Mouse (Mus musculus) left cerebral cortex, adult 2 months (tissue): Measurements from ENCODE around the gene Hoxa4. TPM values are rescaled to one million over a fixed set of nuclear protein-coding genes. Genes with fewer than 3 reads are reported as not detected.

ENCODE experiments used
- DNase-seq, 2 experiments: peaks; one replicate each; pipeline ENCODE4 v3.0.0; 2021 to 2022; ENCODE audit warnings: low spot score in 2 of 2, mixed read lengths in 1 of 2; ENCODE audit errors: extremely low spot score in 1 of 2
- H3K27ac ChIP-seq: fragments of 200-600 bp; 2 replicates; pipeline ENCODE4 v1.8.1; 2022
- H3K4me3 ChIP-seq: fragments of 200-600 bp; 2 replicates; pipeline ENCODE4 v1.8.1; 2022
- CTCF ChIP-seq: fragments of 200-600 bp; IDR thresholded peaks from 2 replicates; pipeline ENCODE4 v1.8.1; 2022; ENCODE audit warnings: antibody characterized with exemption, mild to moderate bottlenecking, moderate library complexity
- intact Hi-C: fragments of 180-260 bp; cut with DNase I; formaldehyde crosslinking; loops from one replicate; pipeline ENCODE4 v1.15.1; 2025
- total RNA-seq, 2 experiments: library from RNA; stranded (reverse); gene quantifications; 2 replicates each; pipeline ENCODE4 v1.2.3; 2021

The Hoxa4 gene
- total RNA-seq, 2 experiments from 2014 or later = not detected

- H3K4me3 ChIP-seq = no peak overlapping the region
- intact Hi-C loops = loop anchor here (5.0 kb wide), 1 partner anchor 149 kb away; the partner anchor contains the start of gene Evx1
- no peak for DNase-seq
- no peak overlapping the region for H3K27ac ChIP-seq
- no peak for TF ChIP-seq CTCF
Measured at GRCm38 (mm10) chr6:52163366-52164031, 28.1 kb downstream of the Hoxa4 start.

DNA sequence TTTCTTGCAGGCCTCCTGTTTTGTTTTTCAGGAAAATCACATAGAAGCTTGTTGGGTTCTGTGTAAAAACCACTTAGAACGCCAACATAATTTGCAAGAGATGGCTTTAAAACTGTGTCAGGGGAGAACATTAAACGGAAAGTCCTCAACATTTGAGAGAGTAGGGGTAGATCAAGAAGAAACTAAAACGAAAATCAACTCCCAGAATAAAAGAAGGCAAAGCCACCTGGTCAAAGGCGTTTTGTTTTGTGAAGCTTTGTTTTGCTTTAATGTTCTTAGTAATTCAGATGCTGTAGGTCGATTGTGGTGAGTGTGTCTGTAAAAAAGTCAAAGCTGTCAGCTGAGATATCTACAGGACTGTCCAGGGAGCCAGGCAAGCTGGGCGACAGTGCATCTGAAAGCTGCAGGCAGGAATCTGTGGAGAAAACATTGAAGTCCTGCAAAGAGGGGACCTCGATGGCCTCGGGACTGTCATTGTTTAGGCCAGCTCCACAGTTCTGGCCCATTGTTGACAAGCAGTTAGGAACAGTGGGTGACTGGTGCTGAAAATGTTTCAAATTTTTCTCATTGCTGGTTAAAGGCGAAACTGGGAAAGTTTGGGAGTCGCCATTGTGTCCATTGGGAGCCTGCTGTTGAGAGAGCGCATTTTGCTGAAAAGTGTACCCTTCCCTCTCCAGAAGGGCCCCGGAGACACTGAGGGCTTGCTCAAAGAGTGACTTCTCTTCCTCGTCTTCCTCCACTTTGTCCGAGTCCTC, 28.8 kb downstream of the Hoxa4 start:
- no peak for TF ChIP-seq CTCF
- Histone ChIP-seq H3K4me3 (no peak overlapping the region), H3K27ac (no peak overlapping the region)
- DNase-seq = no peak
- intact Hi-C loops = loop anchor here (5.0 kb wide), 1 partner anchor 150 kb away; the partner anchor contains the start of gene Evx1

DNA sequence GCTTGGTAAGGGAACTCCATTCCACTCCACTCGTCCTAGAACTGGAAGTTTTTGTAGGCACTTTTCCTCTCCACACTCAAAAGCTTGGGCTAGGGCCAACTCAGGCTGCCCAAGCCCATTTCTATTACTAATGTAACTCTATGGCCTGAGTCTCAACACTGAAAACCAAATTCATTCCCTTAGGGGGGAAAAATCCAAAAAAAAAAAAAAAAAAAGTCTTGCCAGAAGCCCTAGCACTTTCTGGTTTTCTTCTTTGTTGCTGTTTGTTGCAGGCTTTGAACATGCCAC, 29.5 kb downstream of the Hoxa4 start:
- TF ChIP-seq CTCF = no peak
- intact Hi-C loops = loop anchor here (5.0 kb wide), 1 partner anchor 150 kb away; the partner anchor contains the start of gene Evx1
- Histone ChIP-seq H3K4me3 (no peak overlapping the region), H3K27ac (no peak overlapping the region)
- DNase-seq = no peak

GRCm38 (mm10) chr6:52161336-52162092, 30.0 kb downstream of the Hoxa4 start:
- DNase-seq = no peak
- intact Hi-C loops = loop anchor here (5.0 kb wide), 1 partner anchor 151 kb away; the partner anchor contains the start of gene Evx1
- Histone ChIP-seq H3K27ac (no peak overlapping the region), H3K4me3 (no peak overlapping the region)
- TF ChIP-seq CTCF = no peak

GRCm38 (mm10) chr6:52160511-52161335, 30.8 kb downstream of the Hoxa4 start:
- no peak overlapping the region for H3K4me3 ChIP-seq
- intact Hi-C loops = loop anchor here (5.0 kb wide), 1 partner anchor 152 kb away; the partner anchor contains the start of gene Evx1
- no peak for DNase-seq
- no peak overlapping the region for H3K27ac ChIP-seq
- no peak for TF ChIP-seq CTCF

- Histone ChIP-seq H3K4me3 (no peak overlapping the region), H3K27ac (no peak overlapping the region)
- no peak for TF ChIP-seq CTCF
- DNase-seq = no peak
- intact Hi-C loops = loop anchor here (5.0 kb wide), 2 partner anchors 148 to 152 kb away; partner anchors contain the start of genes Evx1 and Skap2
Measured at GRCm38 (mm10) chr6:52159979-52160378, 31.6 kb downstream of the Hoxa4 start.

DNA sequence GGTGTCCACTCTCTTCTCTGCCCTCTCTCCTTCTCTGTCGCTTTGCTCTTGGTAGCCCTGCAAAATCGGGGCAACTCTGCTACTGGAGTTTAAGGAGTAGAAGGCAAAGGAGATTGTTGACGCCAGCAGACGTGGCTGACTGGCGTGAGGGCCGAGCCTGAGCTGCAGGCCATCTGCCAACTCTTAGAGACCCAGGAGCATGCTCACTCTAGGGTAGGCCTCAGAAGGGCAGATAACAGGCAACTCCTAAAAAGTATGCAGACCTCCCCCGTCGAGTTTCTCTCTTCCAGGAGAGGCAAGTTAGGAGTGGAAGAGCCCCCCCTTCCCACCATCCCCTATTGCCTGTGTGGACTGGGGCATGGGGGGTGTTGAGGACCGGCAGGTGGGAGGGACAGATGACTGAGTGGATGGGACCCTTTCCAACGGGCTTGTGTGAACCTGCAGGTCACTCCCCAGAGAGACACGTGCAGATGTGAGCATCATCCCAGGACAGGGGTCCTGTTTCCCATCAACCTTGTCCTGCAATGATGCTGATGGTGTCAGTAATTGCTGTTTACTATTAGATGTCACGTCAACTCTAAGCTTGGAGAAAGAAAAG, 32.3 kb downstream of the Hoxa4 start:
- H3K4me3 ChIP-seq = no peak overlapping the region
- DNase-seq = no peak
- TF ChIP-seq CTCF = no peak
- intact Hi-C loops = loop anchor here (5.0 kb wide), 1 partner anchor 147 kb away; the partner anchor contains the start of gene Skap2
- no peak overlapping the region for H3K27ac ChIP-seq

GRCm38 (mm10) chr6:52158276-52159051, 33.1 kb downstream of the Hoxa4 start, which contains the start of gene Hoxa1:
Gene Hoxa1 (minus strand): TSS chr6:52158317.
- DNase-seq = no peak
- H3K27ac ChIP-seq = no peak within 1 kb of the TSS
- TF ChIP-seq CTCF = no peak
- peak within 1 kb of the TSS; percentile 28; the same call in 1 of the 2 replicates for H3K4me3 ChIP-seq
- intact Hi-C loops = loop anchor here (5.0 kb wide), 1 partner anchor 146 kb away; the partner anchor contains the start of gene Skap2

DNA sequence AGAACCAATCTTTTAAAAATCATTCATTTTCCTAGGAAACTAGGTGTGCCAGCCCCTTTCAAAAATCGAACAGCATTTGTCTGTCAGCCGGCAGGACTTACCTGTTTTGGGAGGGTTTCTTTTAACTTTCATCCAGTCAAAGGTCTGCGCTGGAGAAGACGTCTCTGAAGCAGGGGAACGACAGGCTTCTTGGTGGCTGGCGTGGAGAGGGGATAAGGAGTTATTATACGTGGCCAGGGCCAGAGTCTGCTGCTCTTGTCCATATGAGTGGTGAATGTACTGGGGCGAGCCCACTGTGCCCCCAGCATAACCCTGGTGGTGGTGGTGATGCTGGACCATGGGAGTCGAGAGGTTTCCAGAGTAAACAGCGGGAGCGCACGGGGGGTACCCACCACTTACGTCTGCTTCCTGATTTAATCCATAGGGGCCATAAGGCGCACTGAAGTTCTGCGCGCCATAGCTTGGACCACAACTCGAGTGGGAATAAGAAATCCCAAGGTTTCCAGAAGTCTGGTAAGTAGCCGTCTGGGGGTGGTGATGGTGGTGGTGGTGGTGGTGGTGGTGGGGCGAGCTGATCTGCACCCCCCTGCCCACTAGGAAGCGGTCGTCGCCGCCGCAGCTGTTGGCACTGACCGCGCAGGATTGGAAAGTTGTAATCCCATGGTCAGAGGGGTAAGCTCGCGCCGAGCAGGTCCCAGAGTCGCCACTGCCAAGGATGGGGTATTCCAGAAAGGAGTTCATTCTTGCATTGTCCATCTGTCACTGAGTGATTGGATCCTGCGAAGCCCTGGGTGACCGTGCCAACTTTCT, 33.9 kb downstream of the Hoxa4 start:
- Histone ChIP-seq H3K27ac (no peak overlapping the region), H3K4me3 (no peak overlapping the region)
- intact Hi-C loops = loop anchor here (5.0 kb wide), 1 partner anchor 145 kb away; the partner anchor contains the start of gene Skap2
- no peak for TF ChIP-seq CTCF
- no peak for DNase-seq
